Mouse (Mus musculus): ENCODE results near the gene Cyp4f16. TPM values are rescaled to one million over a fixed set of nuclear protein-coding genes. Genes with fewer than 3 reads are reported as not detected.

Gene Cyp4f16
- 6.3 TPM for polyA plus RNA-seq (2017; shearing (Covaris generic))

GRCm38 (mm10) chr17:32536051-32536866 is at the start of gene Cyp4f16:
Gene Cyp4f16, plus strand, starts transcription at chr17:32536558.

DNA sequence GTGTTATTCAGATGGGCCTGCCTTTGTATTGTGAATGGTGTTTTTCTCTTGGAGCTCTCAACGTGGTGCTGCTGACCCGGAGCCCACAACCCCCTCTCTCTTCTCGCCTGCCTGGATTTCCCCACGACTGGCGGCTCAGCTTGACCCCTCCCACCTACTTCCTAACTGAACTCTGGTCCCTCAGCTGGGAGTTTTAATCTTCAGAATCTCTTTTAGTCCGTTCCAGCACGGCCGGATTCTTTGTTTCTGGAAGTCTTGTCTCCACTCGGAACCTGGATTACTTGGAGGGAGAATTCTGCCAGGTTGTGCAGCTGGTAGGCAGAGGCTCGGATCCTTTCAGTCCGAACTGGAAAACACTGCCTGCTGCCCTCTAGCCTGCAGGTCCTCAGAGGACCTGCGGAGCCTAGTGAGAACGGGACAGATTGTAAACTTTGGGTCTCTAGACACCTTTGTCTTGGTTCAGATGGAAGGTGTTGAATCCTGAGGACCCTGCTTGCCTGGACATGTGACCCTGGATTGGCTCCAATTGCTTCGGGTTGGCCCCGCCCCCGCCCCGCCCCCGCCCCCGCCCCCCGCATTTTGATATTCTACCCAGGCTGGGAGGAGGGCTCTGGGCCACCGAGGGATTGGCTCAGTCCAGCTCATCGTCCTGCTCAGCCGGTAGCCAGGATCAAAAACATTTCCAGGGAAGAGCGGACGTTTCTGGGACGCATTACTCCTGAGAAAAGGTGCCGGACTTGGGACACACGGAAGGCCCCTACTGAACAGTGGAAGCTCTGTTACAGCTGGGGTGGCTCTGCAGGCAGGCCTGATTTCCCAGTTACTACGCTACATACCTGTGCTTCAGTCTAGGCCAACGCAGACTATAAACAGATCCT is 30.3 kb upstream of the Cyp4f16 start, which contains the start of gene Cyp4f17:
Cyp4f17 (plus strand) TSS at position 200 of the 878 bp plus-strand sequence.

Other genes with a start within 250 kb of the Cyp4f16 start
- gene Akap8, start 215.3 kb upstream of the Cyp4f16 start, polyA plus RNA-seq (2017; shearing (Covaris generic)), result 287 TPM
- 339 TPM for gene Akap8l, start 186.0 kb upstream of the Cyp4f16 start, polyA plus RNA-seq (2017; shearing (Covaris generic))
- gene Wiz, start 147.1 kb upstream of the Cyp4f16 start, polyA plus RNA-seq (2017; shearing (Covaris generic)), result 20.4 TPM
- gene Rasal3, start 133.0 kb upstream of the Cyp4f16 start, polyA plus RNA-seq (2017; shearing (Covaris generic)), result 735 TPM
- 37.1 TPM for gene Pglyrp2, start 112.4 kb upstream of the Cyp4f16 start, polyA plus RNA-seq (2017; shearing (Covaris generic))
- not detected for gene Cyp4f39, start 83.8 kb upstream of the Cyp4f16 start, polyA plus RNA-seq (2017; shearing (Covaris generic))
- 1.1 TPM for gene Cyp4f17, start 30.5 kb upstream of the Cyp4f16 start, polyA plus RNA-seq (2017; shearing (Covaris generic))
- not detected for gene Cyp4f37, start 84.8 kb downstream of the Cyp4f16 start, polyA plus RNA-seq (2017; shearing (Covaris generic))
- not detected for gene Cyp4f40, start 122.3 kb downstream of the Cyp4f16 start, polyA plus RNA-seq (2017; shearing (Covaris generic))
- not detected for gene Cyp4f15, start 149.1 kb downstream of the Cyp4f16 start, polyA plus RNA-seq (2017; shearing (Covaris generic))

All from naive thymus-derived CD4-positive, alpha-beta T cell, adult 5 months (primary cell).